Mouse (Mus musculus): ENCODE results near the gene Fcgr4.

Gene Fcgr4

DNA sequence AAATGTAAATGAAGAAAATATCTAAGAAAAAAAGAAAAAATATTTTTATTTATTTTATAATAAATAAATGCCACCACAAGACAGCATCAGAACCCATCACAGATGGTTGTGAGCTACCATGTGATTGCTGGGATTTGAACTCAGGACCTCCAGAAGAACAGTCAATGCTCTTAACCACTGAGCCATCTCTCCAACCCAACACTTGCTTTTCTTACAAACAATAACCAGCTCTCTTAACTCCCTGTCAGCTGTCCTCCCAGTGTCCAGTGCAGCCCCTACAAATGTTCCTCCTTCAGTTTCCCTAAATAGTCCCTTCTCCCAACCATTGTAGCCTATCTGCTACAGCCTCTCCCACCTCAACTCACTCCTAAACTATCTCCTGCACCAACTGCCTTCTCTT, 18.9 kb upstream of the Fcgr4 start:
- no peak for TF ChIP-seq GATA4 (IDR thresholded peaks at IDR 0.05; ENCODE audit: insufficient replicate concordance, low read length)

DNA sequence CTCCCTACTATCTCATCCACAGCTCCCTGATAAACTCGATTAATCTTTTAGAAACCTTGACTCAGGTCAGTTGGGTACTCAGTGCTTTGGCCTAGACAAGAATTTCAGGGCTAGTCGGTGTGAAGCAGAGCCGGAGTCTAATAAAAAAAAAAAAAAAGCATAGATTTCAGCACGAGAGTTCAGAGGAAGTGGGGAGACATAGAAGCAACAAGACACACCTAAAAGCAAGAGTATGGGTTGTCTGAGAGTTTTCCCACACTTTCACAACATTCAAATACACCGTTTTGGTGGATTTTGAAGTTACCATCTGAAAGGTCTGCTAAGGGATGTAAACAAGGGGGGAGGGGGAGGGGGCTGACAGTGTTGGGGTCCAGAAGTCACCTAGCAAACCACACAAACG, 13.6 kb upstream of the Fcgr4 start:
- TF ChIP-seq GATA4 (IDR thresholded peaks at IDR 0.05; ENCODE audit: insufficient replicate concordance, low read length): no peak

DNA sequence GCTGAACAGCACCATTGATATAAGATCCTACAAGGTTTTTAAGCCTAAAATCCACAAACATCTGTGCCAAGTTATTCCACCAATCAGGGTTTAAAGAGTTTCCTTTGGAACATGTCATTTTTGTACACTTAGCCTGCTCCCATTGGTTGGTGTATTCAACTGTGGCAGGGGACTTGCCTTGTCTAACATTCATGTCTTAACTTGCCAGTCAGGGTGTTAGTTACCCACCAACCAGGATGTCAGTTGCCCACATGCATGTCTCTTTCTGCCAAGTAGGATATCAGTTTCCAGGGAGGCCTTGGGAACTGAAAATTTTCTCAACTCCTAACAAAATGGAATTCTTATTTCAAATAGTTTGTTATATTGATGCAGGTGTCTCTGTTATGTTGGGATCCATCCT, 13.1 kb upstream of the Fcgr4 start:
- TF ChIP-seq GATA4 (IDR thresholded peaks at IDR 0.05; ENCODE audit: insufficient replicate concordance, low read length): no peak

DNA sequence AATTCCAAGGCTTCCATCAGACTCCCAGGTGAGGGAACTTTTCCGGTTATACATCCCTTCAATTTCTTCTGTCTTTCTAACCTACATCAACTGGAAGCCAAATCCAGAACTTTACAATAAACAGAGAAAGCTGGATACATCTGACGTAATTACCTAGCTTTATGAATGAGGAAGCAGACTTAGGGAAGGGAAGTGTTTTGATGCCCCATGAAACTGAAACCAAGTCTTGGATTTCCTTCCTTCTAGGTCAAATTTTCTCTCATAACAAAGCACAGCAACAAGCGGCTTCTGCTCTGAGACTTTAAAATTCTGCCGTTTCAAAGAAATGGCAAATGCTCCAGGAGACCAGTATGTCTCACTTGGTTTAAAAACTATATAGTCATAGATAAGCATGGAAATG, 12.4 kb upstream of the Fcgr4 start:
- no peak for TF ChIP-seq GATA4 (IDR thresholded peaks at IDR 0.05; ENCODE audit: insufficient replicate concordance, low read length)

DNA sequence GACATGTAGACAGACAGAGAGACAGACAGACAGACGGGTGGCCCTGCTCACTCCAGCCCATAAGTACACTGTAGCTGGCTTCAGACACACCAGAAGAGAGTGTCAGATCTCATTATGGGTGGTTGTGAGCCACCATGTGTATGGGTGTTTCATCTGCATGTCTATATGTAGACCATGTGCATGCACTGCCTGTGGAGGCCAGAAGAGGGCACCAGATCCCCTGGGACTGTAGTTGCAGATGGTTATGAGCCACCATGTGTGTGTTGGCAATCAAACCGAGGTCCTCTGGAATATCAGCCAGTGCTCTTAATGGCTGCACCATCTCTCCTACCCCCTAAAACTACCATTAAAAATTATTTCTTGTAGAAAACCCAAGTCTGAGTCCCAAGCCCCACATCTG, 11.8 kb upstream of the Fcgr4 start:
- no peak for TF ChIP-seq GATA4 (IDR thresholded peaks at IDR 0.05; ENCODE audit: insufficient replicate concordance, low read length)

DNA sequence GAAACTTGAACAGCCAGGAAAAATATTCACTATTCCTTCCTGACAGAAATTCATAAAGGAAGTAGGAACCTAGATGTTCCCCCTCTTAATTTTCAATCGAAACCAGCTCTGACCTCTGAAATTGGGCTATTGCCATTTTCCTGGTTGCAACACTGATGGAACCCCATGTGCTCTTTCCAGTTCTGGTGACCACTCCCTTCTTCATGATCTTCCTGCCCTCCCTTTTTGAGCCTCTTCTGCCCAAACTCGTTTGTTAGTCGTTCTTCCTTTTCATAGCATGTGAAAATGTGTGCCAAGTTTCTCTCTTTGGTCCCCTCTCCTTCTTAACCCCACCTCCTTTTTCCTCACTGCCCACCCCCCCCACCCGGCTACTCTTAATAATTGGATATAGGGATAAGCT, 7.0 kb upstream of the Fcgr4 start:
- no peak for TF ChIP-seq GATA4 (IDR thresholded peaks at IDR 0.05; ENCODE audit: insufficient replicate concordance, low read length)

DNA sequence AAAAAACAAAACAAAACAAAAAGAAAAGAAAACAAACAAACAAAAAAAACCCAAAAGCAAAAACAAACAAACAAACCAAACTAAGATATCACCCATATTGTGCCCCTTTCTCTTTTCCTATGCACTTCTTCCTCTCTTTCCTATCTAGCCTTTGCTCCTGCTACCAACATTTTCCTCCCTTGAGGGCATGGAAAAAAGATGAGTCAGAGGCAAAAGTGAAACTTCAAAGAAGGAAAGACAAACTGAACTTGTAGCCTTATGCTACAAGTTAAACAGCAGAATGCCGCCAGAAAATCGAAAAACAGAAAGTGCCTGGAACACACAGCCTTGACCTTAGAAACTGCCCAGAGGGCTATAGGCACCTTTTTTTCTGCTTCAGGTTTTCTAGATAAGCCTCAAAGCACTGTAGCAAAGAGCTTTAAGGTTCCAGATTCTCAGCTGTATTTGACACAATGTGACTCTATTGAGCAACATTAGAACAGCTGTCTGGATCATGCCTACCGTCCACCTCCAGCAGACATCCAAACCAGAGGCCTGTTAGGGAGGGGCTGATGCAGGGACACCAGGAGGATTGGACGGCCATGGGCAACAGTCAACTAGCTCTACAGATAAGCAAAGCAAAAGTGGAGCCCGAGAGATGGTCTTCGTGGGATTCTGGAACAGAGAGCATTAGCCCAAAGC, 1.9 kb upstream of the Fcgr4 start:
- TF ChIP-seq GATA4 (IDR thresholded peaks at IDR 0.05; ENCODE audit: insufficient replicate concordance, low read length): no peak

DNA sequence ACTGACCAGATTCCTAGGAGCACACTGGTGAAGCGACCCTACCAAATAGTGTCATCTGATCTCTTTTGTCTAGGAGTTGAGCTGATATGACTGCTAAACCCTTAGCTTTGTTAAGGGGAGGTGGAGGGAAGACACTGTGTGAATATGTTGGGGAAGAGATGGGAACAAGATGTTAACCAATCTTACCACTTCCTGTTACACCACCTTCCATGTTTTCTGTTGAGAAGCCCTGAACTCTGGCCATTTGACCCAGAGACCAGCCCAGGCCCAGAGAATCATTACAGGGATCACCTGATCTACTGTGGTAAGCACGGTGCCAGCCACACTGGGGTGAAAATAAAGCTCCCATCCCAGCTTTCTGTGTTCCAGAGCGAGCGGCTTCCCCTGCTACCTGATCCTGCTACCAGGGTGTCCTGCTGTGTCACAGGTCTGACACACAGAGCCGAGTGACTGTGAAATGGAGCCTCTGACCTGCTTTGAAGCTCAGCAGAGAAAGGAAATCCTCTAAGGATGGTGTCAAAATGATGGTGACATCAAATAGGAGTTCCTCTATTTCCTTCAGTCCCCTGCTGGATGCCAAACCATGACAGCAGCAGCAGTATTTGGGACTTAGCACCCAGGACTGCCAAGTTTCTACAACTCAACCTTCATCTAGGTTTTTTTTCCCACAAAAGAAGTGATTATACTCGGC, 1.1 kb upstream of the Fcgr4 start:
- TF ChIP-seq GATA4 (IDR thresholded peaks at IDR 0.05; ENCODE audit: insufficient replicate concordance, low read length): no peak

DNA sequence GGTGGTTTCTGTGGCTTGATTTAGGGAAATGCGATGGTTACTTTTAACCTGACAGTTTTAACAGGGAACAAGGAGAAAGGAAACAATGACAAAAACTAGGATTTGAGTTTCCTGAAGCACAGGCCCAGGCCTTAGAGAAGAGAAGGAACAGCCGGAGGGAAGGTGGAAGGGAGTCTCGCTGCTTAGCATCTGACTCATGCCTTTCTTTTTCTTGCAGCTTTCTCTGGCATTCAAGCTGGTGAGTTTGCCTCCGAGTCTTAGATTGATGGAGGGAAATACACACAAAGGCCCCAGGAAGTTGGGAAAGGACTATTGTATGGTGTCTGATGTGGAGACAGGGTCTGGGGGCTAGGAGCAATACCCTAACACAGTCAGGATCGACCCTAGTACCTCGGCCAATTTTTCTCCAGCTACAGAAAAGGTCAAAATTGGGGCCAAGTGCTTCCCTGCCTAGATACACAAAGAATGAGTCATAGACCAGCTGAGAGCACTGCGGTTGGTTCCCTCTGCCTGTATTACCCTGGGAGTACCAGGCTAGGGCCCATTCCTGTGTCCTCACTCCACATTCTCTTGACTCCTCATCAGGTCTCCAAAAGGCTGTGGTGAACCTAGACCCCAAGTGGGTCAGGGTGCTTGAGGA, 711 bp downstream of the Fcgr4 start:
- no peak for TF ChIP-seq GATA4 (IDR thresholded peaks at IDR 0.05; ENCODE audit: insufficient replicate concordance, low read length)

DNA sequence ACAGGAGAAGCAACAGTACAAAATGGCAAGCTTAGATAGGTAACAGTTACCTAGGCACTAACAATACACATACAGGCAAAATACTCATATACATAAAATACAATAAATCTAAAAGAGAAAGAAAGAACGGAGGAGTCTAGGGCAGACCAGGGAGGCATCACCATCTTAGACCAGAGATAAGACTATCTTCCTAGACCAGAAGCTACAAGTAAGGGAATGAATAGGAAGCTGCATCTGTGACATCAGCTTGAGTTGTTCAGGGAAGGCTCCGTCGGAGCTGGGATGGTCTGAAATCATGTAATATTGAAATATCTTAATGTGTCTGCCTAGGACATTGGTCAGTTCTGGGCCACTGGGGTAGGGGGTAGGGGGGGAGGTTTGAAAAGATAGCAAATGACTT, 13.0 kb downstream of the Fcgr4 start:
- no peak for TF ChIP-seq GATA4 (IDR thresholded peaks at IDR 0.05; ENCODE audit: insufficient replicate concordance, low read length)

DNA sequence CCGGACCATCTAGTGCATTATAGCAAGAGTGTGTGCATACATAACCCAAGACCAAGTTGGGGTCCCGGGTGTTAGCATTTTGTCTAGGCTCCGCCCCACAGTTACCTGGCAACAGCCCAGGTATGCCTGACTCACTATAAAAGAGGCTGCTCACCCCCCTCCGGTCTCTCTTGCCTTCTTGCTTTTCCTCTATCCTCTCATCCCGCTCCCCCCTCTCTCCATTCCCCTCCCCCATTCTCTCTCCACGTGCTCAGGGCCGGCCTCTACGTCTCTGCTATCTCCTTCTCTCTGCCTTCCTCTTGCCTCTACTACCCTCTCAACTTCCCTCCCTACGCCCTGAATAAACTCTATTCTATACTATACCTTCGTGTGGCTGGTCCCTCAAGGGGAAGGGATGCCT, 14.0 kb downstream of the Fcgr4 start:
- no peak for TF ChIP-seq GATA4 (IDR thresholded peaks at IDR 0.05; ENCODE audit: insufficient replicate concordance, low read length)

DNA sequence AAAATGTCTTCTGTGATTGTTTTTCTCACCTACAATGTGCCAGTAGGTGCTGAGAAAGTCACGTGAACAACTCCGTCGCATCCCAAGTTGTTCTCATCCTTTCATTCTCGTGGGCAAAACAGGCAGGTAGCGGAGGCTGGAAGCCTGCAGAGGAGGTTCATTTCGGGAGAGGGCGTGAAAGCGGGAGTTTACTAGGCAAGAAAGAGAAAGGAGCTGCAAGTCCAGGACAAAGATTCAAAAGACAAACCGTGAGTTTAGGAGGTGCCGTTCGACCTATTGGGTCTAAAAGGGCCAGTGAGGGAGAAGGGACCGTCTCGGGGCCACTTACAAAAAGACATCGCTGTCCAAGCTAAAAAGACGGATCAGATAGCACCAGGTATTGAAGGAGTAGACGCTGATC, 14.5 kb downstream of the Fcgr4 start:
- no peak for TF ChIP-seq GATA4 (IDR thresholded peaks at IDR 0.05; ENCODE audit: insufficient replicate concordance, low read length)

DNA sequence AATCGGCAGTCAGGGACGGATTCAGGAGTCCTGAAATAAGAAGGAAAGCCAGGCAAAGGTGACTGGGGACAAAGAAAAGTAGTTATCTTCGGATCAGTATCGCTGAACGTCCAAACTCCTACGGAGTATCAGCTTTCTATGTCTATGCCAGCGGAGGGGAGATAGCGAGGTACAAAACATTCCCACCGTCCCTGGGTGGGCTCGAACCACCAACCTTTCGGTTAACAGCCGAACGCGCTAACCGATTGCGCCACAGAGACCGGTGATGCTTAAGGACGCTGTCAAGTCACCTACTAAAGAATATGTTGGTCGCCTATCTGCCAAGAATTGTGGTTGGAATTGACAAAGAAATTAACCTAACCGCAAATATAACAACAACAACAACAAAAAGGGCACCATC, 15.0 kb downstream of the Fcgr4 start:
- TF ChIP-seq GATA4 (IDR thresholded peaks at IDR 0.05; ENCODE audit: insufficient replicate concordance, low read length): peak; percentile 80; the same call in 1 of the 2 replicates

DNA sequence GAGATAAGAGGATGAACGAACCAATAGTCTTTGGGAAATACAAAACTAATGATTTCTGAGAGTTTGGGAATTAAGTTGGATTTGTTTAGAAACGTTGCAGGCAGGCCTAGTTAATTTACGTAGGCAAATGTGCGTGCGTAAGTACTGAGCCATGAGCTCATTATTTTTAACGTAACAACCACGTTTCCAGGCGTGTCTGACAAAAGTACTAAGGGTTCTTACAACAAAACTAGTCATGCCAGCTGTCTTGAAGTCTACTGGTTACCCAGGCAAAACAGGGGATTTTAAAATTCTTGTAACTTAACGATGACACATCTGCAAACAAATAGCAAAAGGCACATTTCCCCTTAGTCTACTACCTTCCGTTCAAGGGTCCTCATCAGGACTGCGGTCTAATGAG, 15.5 kb downstream of the Fcgr4 start:
- TF ChIP-seq GATA4 (IDR thresholded peaks at IDR 0.05; ENCODE audit: insufficient replicate concordance, low read length): no peak

DNA sequence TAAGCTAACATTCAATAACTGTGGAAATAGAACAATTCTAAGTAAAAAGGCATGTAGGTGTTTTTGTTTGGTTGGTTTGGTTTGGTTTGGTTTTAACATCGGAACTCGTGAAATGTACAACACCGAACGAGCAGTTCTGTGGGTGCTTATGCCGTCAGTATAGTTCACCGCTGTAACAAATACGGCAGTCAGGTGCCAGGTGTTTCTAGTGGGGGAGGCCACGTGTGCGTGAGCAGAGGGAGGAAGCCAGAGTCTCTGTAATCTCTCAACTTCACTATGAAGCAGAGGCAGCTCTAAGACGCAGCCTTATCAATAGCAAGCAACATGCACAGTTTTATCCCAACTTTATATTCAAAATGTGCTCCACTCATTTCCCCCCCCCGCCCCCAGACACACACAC, 16.9 kb downstream of the Fcgr4 start:
- no peak for TF ChIP-seq GATA4 (IDR thresholded peaks at IDR 0.05; ENCODE audit: insufficient replicate concordance, low read length)

DNA sequence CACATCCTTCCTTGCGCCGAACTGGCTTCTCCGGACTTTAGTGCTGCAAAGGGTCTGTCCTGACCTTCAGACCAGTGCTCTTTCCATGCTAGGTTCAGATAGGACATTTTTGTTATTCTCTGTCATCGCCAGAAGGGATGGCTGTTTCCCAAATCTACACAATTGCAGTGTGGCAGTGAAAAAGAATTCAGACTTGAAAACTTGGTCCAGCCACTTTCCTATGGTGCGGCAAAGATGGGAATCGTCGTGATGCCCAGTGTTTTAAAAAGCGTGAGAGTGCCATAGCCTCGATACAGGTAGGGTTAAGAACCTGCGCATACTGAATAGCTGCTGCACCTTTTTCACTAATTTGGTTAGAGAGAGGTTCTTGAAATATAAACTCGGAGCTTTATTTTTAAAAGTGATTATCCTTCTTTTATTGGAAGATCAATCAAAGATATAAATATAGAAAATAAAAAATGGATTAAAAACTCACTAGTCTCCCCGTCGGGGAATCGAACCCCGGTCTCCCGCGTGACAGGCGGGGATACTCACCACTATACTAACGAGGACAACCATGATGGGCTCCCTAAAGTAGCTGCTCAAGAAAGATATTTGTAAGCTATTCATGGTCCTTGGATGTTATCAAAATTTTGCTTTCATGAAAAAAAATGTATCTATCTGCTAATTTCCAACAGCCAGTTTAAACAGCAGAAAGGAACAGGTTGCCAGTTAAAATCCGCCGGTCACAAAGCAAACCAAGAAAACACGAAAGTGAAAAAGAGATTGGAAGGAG, 18.0 kb downstream of the Fcgr4 start:
- TF ChIP-seq GATA4 (IDR thresholded peaks at IDR 0.05; ENCODE audit: insufficient replicate concordance, low read length): no peak
